Mouse (Mus musculus) T-cell, adult 2 months (primary cell): Measurements from ENCODE around the gene Xpo5.

ENCODE experiments used
- DNase-seq: peaks from one replicate; pipeline ENCODE4 v3.0.0; 2022; ENCODE audit warnings: low spot score

Xpo5 gene

DNA sequence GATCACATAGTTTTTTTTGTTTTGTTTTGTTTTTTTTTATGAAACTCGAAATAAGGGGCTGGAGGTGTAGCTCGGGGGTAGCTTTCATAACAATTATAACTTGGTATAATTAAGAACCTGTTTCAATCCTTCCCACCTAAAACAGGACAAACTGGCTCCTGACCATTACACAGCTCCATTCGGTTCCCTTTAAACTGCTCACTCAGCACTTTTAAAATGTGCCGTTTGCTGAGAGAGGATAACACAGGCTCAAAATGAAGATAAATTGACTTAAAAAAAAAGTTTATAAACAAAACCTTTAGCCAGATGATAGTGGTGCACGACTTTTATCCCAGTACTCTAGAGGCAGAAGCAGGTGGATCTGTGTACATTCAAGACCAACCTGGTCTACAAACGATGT lies 82.8 kb downstream of the Xpo5 start:
- DNase-seq, result no peak

DNA sequence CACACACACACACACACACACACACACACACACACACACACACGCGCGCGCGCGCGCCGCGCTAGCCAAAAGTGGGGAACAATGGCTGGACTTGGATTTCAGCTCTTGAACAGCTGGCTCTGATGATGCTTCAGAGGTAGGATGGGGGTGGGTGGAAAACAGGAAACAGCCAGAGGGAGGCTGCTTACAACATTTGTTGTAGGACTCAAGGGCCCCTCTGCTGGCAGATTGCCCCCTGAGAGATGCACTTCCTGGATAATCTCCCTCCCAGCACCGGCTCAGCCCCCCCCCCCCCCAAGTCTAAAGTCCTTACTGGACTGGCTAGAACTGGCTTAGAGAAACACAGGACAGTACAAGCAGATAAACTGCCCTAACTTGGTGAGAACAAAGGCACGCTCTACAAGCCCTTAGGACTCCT lies 85.1 kb downstream of the Xpo5 start:
- no peak for DNase-seq
